Mouse (Mus musculus) thymus, adult 2 months (tissue): ENCODE results near the gene Stk11. TPM values are rescaled to one million over a fixed set of nuclear protein-coding genes. Genes with fewer than 3 reads are reported as not detected.

Source experiments
- DNase-seq: peaks from one replicate; pipeline ENCODE4 v3.0.0; 2021
- H3K27ac ChIP-seq: fragments of 200-500 bp; 2 replicates; pipeline ENCODE4 v1.5.1; 2012; ENCODE audit warnings: low read length, control low read depth; ENCODE audit not compliant: control insufficient read depth, insufficient read depth
- H3K27me3 ChIP-seq: fragments of 200-500 bp; 2 replicates; pipeline ENCODE4 v1.6.1; 2012; ENCODE audit warnings: mild to moderate bottlenecking, low read length, moderate library complexity, mixed read lengths; ENCODE audit not compliant: control insufficient read depth, insufficient read depth
- H3K36me3 ChIP-seq: fragments of 200-500 bp; 2 replicates; pipeline ENCODE4 v1.6.1; 2012; ENCODE audit warnings: mild to moderate bottlenecking, low read length, moderate library complexity; ENCODE audit not compliant: control insufficient read depth, insufficient read depth
- H3K4me1 ChIP-seq: fragments of 200-500 bp; replicated peaks from 2 replicates; pipeline ENCODE4 v1.6.1; 2012; ENCODE audit warnings: low read length; ENCODE audit not compliant: control insufficient read depth, insufficient read depth
- H3K4me3 ChIP-seq: fragments of 200-500 bp; 2 replicates; pipeline ENCODE4 v1.5.1; 2012; ENCODE audit warnings: mild to moderate bottlenecking, low read length, control low read depth, moderate library complexity; ENCODE audit not compliant: control insufficient read depth, insufficient read depth
- CTCF ChIP-seq: fragments of 200-500 bp; IDR thresholded peaks from 2 replicates; pipeline ENCODE4 v1.5.1; 2012; ENCODE audit warnings: mild to moderate bottlenecking, control low read depth, low read length, moderate library complexity, borderline replicate concordance; ENCODE audit not compliant: control insufficient read depth, poor library complexity, insufficient read depth; ENCODE audit errors: extremely low read depth
- POLR2A ChIP-seq: fragments of 200-500 bp; IDR thresholded peaks from 2 replicates; pipeline ENCODE4 v1.6.1; 2012; ENCODE audit warnings: mild to moderate bottlenecking, low read length, control low read depth, moderate library complexity; ENCODE audit not compliant: control insufficient read depth, poor library complexity, insufficient read depth; ENCODE audit errors: extremely low read depth
- WGBS: fragments of 180-500 bp; shearing (Covaris S2); methylation state at CpG from one replicate; pipeline ENCODE4 v1.1.7; 2018; 5-methylcytosine and 5-hydroxymethylcytosine counted together
- polyA plus RNA-seq: library from polyadenylated mRNA; depleted of rRNA; stranded (reverse); fragments of >200 nt; gene quantifications from 2 replicates; pipeline ENCODE4 v1.2.3, GENCODE M21; 2012; rRNA removed

The Stk11 gene
- polyA plus RNA-seq, 1 experiment, result 270 TPM

- DNase-seq, result no peak
- H3K4me3 ChIP-seq, result no peak overlapping the region
- no peak overlapping the region for H3K27ac ChIP-seq
- peaks cover 7% of the 10 kb centered on the region for H3K27me3 ChIP-seq
- H3K4me1 ChIP-seq, result peaks cover 9% of the 10 kb centered on the region
- no peaks in the 10 kb centered on the region for H3K36me3 ChIP-seq
- 93% methylated on average over 7 of the region's 7 CpGs for WGBS
- TF ChIP-seq POLR2A (no peak), CTCF (no peak)
Measured at GRCm38 (mm10) chr10:80177441-80178279, 62.1 kb downstream of the Stk11 start.

DNA sequence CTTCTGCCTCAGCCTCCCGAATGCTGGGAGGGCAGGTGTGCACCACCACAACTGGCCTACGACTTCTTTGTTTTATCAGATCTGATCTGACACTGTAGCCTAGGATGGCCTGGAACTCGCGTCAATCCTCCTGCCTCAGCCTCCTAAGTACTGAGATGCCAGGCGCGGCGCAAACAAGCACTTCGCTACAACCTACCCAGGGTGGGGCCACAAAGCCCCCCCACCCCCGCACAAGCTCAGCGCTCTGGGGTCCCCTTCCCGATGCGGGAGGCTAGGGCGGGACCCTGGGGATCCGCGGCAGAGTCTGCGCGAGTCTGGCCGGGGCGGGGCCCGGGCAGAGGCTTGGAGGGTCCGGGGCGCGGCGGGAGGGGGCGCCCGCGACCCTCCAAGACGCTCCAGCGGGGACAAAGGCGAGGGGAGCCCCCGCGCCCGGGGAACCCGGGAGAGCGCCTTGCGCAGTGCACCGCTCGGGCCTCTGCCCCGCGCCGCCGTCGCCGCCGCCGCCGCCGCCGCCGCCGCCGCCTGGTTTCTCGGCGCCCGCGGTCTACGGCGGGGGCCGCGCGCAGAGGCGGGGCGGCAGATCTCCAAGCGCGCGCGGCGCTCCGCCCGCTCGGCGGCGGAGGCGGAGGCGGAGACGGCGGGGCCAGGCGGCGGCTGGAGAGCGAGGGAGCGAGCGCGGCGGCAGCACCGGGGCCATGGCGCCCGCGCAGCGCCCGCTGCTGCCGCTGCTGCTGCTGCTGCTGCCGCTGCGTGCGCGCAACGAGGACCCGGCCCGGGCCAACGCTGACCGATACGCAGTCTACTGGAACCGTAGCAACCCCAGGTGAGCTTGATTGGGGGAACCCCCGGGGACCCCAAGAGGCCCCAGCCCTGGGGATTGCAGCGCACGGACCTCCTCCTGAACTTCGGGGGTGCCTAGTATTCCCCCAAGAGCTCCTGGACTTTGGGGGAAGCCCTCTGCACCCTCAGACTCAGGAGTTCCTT is 63.8 kb downstream of the Stk11 start, which contains the start of gene Efna2:
Efna2 (plus strand) TSS at position 415 of the 984 bp plus-strand sequence.
- TF ChIP-seq POLR2A (no peak), CTCF (no peak)
- Histone ChIP-seq H3K36me3 (no peaks in the 10 kb centered on the region), H3K27ac (no peak within 1 kb of the TSS), H3K4me1 (peaks cover 6% of the 10 kb centered on the region), H3K27me3 (peaks cover 7% of the 10 kb centered on the region), H3K4me3 (peak within 1 kb of the TSS; percentile 48)
- no peak for DNase-seq
- 11% methylated on average over 104 of the region's 106 CpGs for WGBS

Other genes with a start within 250 kb of the Stk11 start
- 5.3 and 9.2 TPM in 2 replicates for gene Prtn3, start 241.3 kb upstream of the Stk11 start, polyA plus RNA-seq
- gene Plppr3, start 241.2 kb upstream of the Stk11 start, polyA plus RNA-seq, result 1.1 and 1.9 TPM in 2 replicates
- gene Elane, start 229.6 kb upstream of the Stk11 start, polyA plus RNA-seq, result 3.7 and 8.9 TPM in 2 replicates
- gene Cfd, start 224.9 kb upstream of the Stk11 start, polyA plus RNA-seq, result 1,248 and 1,398 TPM in 2 replicates
- gene Med16, start 206.9 kb upstream of the Stk11 start, polyA plus RNA-seq, result 103 and 121 TPM in 2 replicates
- gene Gm26602, start 204.9 kb upstream of the Stk11 start, polyA plus RNA-seq, result not detected in 2 replicates
- 5.8 and 7.5 TPM in 2 replicates for gene Kiss1r, start 198.8 kb upstream of the Stk11 start, polyA plus RNA-seq
- 279 and 303 TPM in 2 replicates for gene R3hdm4, start 194.6 kb upstream of the Stk11 start, polyA plus RNA-seq
- gene Arid3a, start 188.8 kb upstream of the Stk11 start, polyA plus RNA-seq, result 12.5 and 13.5 TPM in 2 replicates
- gene Wdr18, start 155.7 kb upstream of the Stk11 start, polyA plus RNA-seq, result 68.1 and 74.5 TPM in 2 replicates
- gene Grin3b, start 145.1 kb upstream of the Stk11 start, polyA plus RNA-seq, result 0.07 and 0.14 TPM in 2 replicates
- 540 and 566 TPM in 2 replicates for gene Tmem259, start 131.5 kb upstream of the Stk11 start, polyA plus RNA-seq
- 239 and 245 TPM in 2 replicates for gene Cnn2, start 127.2 kb upstream of the Stk11 start, polyA plus RNA-seq
- 79.5 and 83.5 TPM in 2 replicates for gene Abca7, start 119.3 kb upstream of the Stk11 start, polyA plus RNA-seq
- 1,362 and 1,504 TPM in 2 replicates for gene Arhgap45, start 99.2 kb upstream of the Stk11 start, polyA plus RNA-seq
- 211 and 226 TPM in 2 replicates for gene Polr2e, start 76.0 kb upstream of the Stk11 start, polyA plus RNA-seq
- gene Gpx4, start 68.6 kb upstream of the Stk11 start, polyA plus RNA-seq, result 517 and 598 TPM in 2 replicates
- gene Sbno2, start 10.2 kb upstream of the Stk11 start, polyA plus RNA-seq, result 127 and 138 TPM in 2 replicates
- gene Atp5d, start 22.8 kb downstream of the Stk11 start, polyA plus RNA-seq, result 1,163 and 1,361 TPM in 2 replicates
- 34.0 and 37.7 TPM in 2 replicates for gene Cbarp, start 25.0 kb downstream of the Stk11 start, polyA plus RNA-seq
- gene Midn, start 32.5 kb downstream of the Stk11 start, polyA plus RNA-seq, result 342 and 374 TPM in 2 replicates
- gene Cirbp, start 50.2 kb downstream of the Stk11 start, polyA plus RNA-seq, result 173 and 193 TPM in 2 replicates
- gene 1600002K03Rik, start 57.1 kb downstream of the Stk11 start, polyA plus RNA-seq, result 11.1 and 14.8 TPM in 2 replicates
- gene Efna2, start 63.7 kb downstream of the Stk11 start, polyA plus RNA-seq, result 3.1 and 3.6 TPM in 2 replicates
- gene Mum1, start 110.6 kb downstream of the Stk11 start, polyA plus RNA-seq, result 111 and 113 TPM in 2 replicates
- 531 and 647 TPM in 2 replicates for gene Ndufs7, start 133.3 kb downstream of the Stk11 start, polyA plus RNA-seq
- 6.0 and 6.4 TPM in 2 replicates for gene Gamt, start 145.2 kb downstream of the Stk11 start, polyA plus RNA-seq
- gene Dazap1, start 145.7 kb downstream of the Stk11 start, polyA plus RNA-seq, result 134 and 166 TPM in 2 replicates
- 2,172 and 2,371 TPM in 2 replicates for gene Rps15, start 176.7 kb downstream of the Stk11 start, polyA plus RNA-seq
- gene Apc2, start 180.2 kb downstream of the Stk11 start, polyA plus RNA-seq, result 0.40 and 0.57 TPM in 2 replicates
- 78.9 and 93.8 TPM in 2 replicates for gene 2310011J03Rik, start 204.7 kb downstream of the Stk11 start, polyA plus RNA-seq
- gene Pcsk4, start 213.7 kb downstream of the Stk11 start, polyA plus RNA-seq, result 11.7 and 14.1 TPM in 2 replicates
- 2.0 and 3.5 TPM in 2 replicates for gene Reep6, start 214.2 kb downstream of the Stk11 start, polyA plus RNA-seq
- 4.6 and 9.0 TPM in 2 replicates for gene Adamtsl5, start 232.6 kb downstream of the Stk11 start, polyA plus RNA-seq
- gene Plk5, start 240.7 kb downstream of the Stk11 start, polyA plus RNA-seq, result 0.17 and 0.22 TPM in 2 replicates